Mouse (Mus musculus): ENCODE measurements around the gene Cdt1.
A peak's percentile ranks its signal among the peaks of the same experiment; 100 is the strongest.

Cdt1 gene

GRCm38 (mm10) chr8:122611295-122612133, 43.7 kb downstream of the Cdt1 start, which contains the start of the genes Galns and Trappc2l:
Gene Galns, minus strand, starts transcription at chr8:122611463.
Gene Trappc2l, plus strand, starts transcription at chr8:122611640.
- DNase-seq (ENCODE audit: low spot score in 2 of 2): peak; percentile 91 to 97

- no peak for DNase-seq (ENCODE audit: low spot score in 2 of 2)
Observed at GRCm38 (mm10) chr8:122616181-122616905, 48.5 kb downstream of the Cdt1 start.

GRCm38 (mm10) chr8:122617947-122618546, 50.2 kb downstream of the Cdt1 start:
- DNase-seq (ENCODE audit: low spot score in 2 of 2): peak; percentile 87 to 92

- peak in 1 of 2 experiments; percentile 62 for DNase-seq (ENCODE audit: low spot score in 2 of 2)
Observed at GRCm38 (mm10) chr8:122618660-122619378, 51.0 kb downstream of the Cdt1 start.

GRCm38 (mm10) chr8:122620446-122620845, 52.6 kb downstream of the Cdt1 start:
- peak in 1 of 2 experiments; percentile 54 for DNase-seq (ENCODE audit: low spot score in 2 of 2)

GRCm38 (mm10) chr8:122622727-122623126, 54.9 kb downstream of the Cdt1 start, which contains the start of gene Pabpn1l:
Gene Pabpn1l, minus strand, starts transcription at chr8:122622739.
- DNase-seq (ENCODE audit: low spot score in 2 of 2): no peak

Data from spleen, postnatal 10 days (tissue).